Mouse (Mus musculus): ENCODE data around the gene Iqce. TPM values are rescaled to one million over a fixed set of nuclear protein-coding genes. Genes with fewer than 3 reads are reported as not detected.
A peak's percentile ranks its signal among the peaks of the same experiment; 100 is the strongest.

The Iqce gene
- polyA plus RNA-seq, 1 experiment from 2014 or later: 24.7 TPM

GRCm38 (mm10) chr5:140651231-140651630 is 50.9 kb downstream of the Iqce start:
- Histone ChIP-seq H3K4me1 (ENCODE audit: control insufficient read depth, insufficient read depth, low read length) (peaks cover 22% of the 10 kb centered on the region), H3K36me3 (ENCODE audit: control insufficient read depth, insufficient read depth, low read length) (no peaks in the 10 kb centered on the region), H3K9me3 (ENCODE audit: control insufficient read depth, low read depth, low read length) (no peaks in the 10 kb centered on the region), H3K4me3 (ENCODE audit: low read depth, low read length) (no peak overlapping the region), H3K27me3 (ENCODE audit: control insufficient read depth, insufficient read depth, low read length) (no peaks in the 10 kb centered on the region), H3K4me2 (replicated peaks; ENCODE audit: low read depth, low read length) (no peak overlapping the region), H3K27ac (ENCODE audit: low read length) (no peak overlapping the region), H3K9ac (replicated peaks; ENCODE audit: low read depth, low read length) (no peak overlapping the region)
- ATAC-seq (ENCODE audit: insufficient number of reproducible peaks, insufficient read depth, low FRiP score, low read depth): no peak
- WGBS: 92% methylated on average over 11 of the region's 11 CpGs

- ATAC-seq (ENCODE audit: insufficient number of reproducible peaks, insufficient read depth, low FRiP score, low read depth): no peak
- Histone ChIP-seq H3K4me1 (ENCODE audit: control insufficient read depth, insufficient read depth, low read length) (peaks cover 30% of the 10 kb centered on the region), H3K27me3 (ENCODE audit: control insufficient read depth, insufficient read depth, low read length) (no peaks in the 10 kb centered on the region), H3K9ac (replicated peaks; ENCODE audit: low read depth, low read length) (no peak overlapping the region), H3K4me3 (ENCODE audit: low read depth, low read length) (no peak overlapping the region), H3K9me3 (ENCODE audit: control insufficient read depth, low read depth, low read length) (no peaks in the 10 kb centered on the region), H3K4me2 (replicated peaks; ENCODE audit: low read depth, low read length) (no peak overlapping the region), H3K27ac (ENCODE audit: low read length) (no peak overlapping the region), H3K36me3 (ENCODE audit: control insufficient read depth, insufficient read depth, low read length) (peaks cover 7% of the 10 kb centered on the region; the same call in 1 of the 2 replicates)
- 67% methylated on average over 7 of the region's 7 CpGs for WGBS
Measured at GRCm38 (mm10) chr5:140649881-140650414, 52.2 kb downstream of the Iqce start.

GRCm38 (mm10) chr5:140649101-140649667 is 53.0 kb downstream of the Iqce start:
- Histone ChIP-seq H3K27me3 (ENCODE audit: control insufficient read depth, insufficient read depth, low read length) (no peaks in the 10 kb centered on the region), H3K27ac (ENCODE audit: low read length) (no peak overlapping the region), H3K4me3 (ENCODE audit: low read depth, low read length) (peak overlapping the region; percentile 99), H3K36me3 (ENCODE audit: control insufficient read depth, insufficient read depth, low read length) (peaks cover 11% of the 10 kb centered on the region; the same call in 1 of the 2 replicates), H3K9me3 (ENCODE audit: control insufficient read depth, low read depth, low read length) (no peaks in the 10 kb centered on the region), H3K4me2 (replicated peaks; ENCODE audit: low read depth, low read length) (peak overlapping the region; percentile 50), H3K9ac (replicated peaks; ENCODE audit: low read depth, low read length) (no peak overlapping the region), H3K4me1 (ENCODE audit: control insufficient read depth, insufficient read depth, low read length) (peaks cover 35% of the 10 kb centered on the region)
- peak; percentile 93 for ATAC-seq (ENCODE audit: insufficient number of reproducible peaks, insufficient read depth, low FRiP score, low read depth)
- 3% methylated on average over 26 of the region's 26 CpGs for WGBS

- Histone ChIP-seq H3K4me3 (ENCODE audit: low read depth, low read length) (peak within 1 kb of the TSS; percentile 99), H3K9me3 (ENCODE audit: control insufficient read depth, low read depth, low read length) (no peaks in the 10 kb centered on the region), H3K9ac (replicated peaks; ENCODE audit: low read depth, low read length) (peak within 1 kb of the TSS; percentile 97), H3K27me3 (ENCODE audit: control insufficient read depth, insufficient read depth, low read length) (no peaks in the 10 kb centered on the region), H3K4me1 (ENCODE audit: control insufficient read depth, insufficient read depth, low read length) (peaks cover 33% of the 10 kb centered on the region), H3K4me2 (replicated peaks; ENCODE audit: low read depth, low read length) (peak within 1 kb of the TSS; percentile 71), H3K27ac (ENCODE audit: low read length) (peak within 1 kb of the TSS; percentile 87), H3K36me3 (ENCODE audit: control insufficient read depth, insufficient read depth, low read length) (peaks cover 11% of the 10 kb centered on the region; the same call in 1 of the 2 replicates)
- 0 out of 2 replicates have a peak, but pooled peaks have one; percentile 8 for ATAC-seq (ENCODE audit: insufficient number of reproducible peaks, insufficient read depth, low FRiP score, low read depth)
- WGBS: 0% methylated on average over 56 of the region's 62 CpGs
Measured at GRCm38 (mm10) chr5:140648519-140649100, 53.6 kb downstream of the Iqce start, which contains the start of gene Ttyh3. TSS of gene Ttyh3 (minus strand) at chr5:140649031.

GRCm38 (mm10) chr5:140647821-140648518 is 54.2 kb downstream of the Iqce start:
- H3K9me3 ChIP-seq (ENCODE audit: control insufficient read depth, low read depth, low read length): no peaks in the 10 kb centered on the region
- H3K36me3 ChIP-seq (ENCODE audit: control insufficient read depth, insufficient read depth, low read length): peaks cover 11% of the 10 kb centered on the region; the same call in 1 of the 2 replicates
- peak overlapping the region; percentile 99 for H3K4me3 ChIP-seq (ENCODE audit: low read depth, low read length)
- peaks cover 33% of the 10 kb centered on the region for H3K4me1 ChIP-seq (ENCODE audit: control insufficient read depth, insufficient read depth, low read length)
- H3K9ac ChIP-seq (replicated peaks; ENCODE audit: low read depth, low read length): peak overlapping the region; percentile 97
- peak overlapping the region; percentile 87 for H3K27ac ChIP-seq (ENCODE audit: low read length)
- 0 out of 2 replicates have a peak, but pooled peaks have one; percentile 1 for ATAC-seq (ENCODE audit: insufficient number of reproducible peaks, insufficient read depth, low FRiP score, low read depth)
- WGBS: 2% methylated on average over 13 of the region's 13 CpGs
- no peaks in the 10 kb centered on the region for H3K27me3 ChIP-seq (ENCODE audit: control insufficient read depth, insufficient read depth, low read length)
- H3K4me2 ChIP-seq (replicated peaks; ENCODE audit: low read depth, low read length): peak overlapping the region; percentile 71

GRCm38 (mm10) chr5:140647031-140647760 is 55.0 kb downstream of the Iqce start:
- ATAC-seq (ENCODE audit: insufficient number of reproducible peaks, insufficient read depth, low FRiP score, low read depth): no peak
- Histone ChIP-seq H3K4me1 (ENCODE audit: control insufficient read depth, insufficient read depth, low read length) (peaks cover 34% of the 10 kb centered on the region), H3K27me3 (ENCODE audit: control insufficient read depth, insufficient read depth, low read length) (no peaks in the 10 kb centered on the region), H3K9ac (replicated peaks; ENCODE audit: low read depth, low read length) (peak overlapping the region; percentile 97), H3K36me3 (ENCODE audit: control insufficient read depth, insufficient read depth, low read length) (peaks cover 11% of the 10 kb centered on the region; the same call in 1 of the 2 replicates), H3K4me2 (replicated peaks; ENCODE audit: low read depth, low read length) (peak overlapping the region; percentile 71), H3K9me3 (ENCODE audit: control insufficient read depth, low read depth, low read length) (no peaks in the 10 kb centered on the region), H3K4me3 (ENCODE audit: low read depth, low read length) (peak overlapping the region; percentile 99), H3K27ac (ENCODE audit: low read length) (no peak overlapping the region)
- 53% methylated on average over 13 of the region's 13 CpGs for WGBS

- H3K4me1 ChIP-seq (ENCODE audit: control insufficient read depth, insufficient read depth, low read length): peaks cover 42% of the 10 kb centered on the region
Measured at GRCm38 (mm10) chr5:140646171-140646570, 56.0 kb downstream of the Iqce start.

GRCm38 (mm10) chr5:140645454-140645853 is 56.7 kb downstream of the Iqce start:
- no peak overlapping the region for H3K4me2 ChIP-seq (replicated peaks; ENCODE audit: low read depth, low read length)
- H3K27ac ChIP-seq (ENCODE audit: low read length): no peak overlapping the region
- no peak for ATAC-seq (ENCODE audit: insufficient number of reproducible peaks, insufficient read depth, low FRiP score, low read depth)

More at GRCm38 (mm10) chr5:140646171-140646570, 56.0 kb downstream of the Iqce start:
- no peaks in the 10 kb centered on the region for H3K27me3 ChIP-seq (ENCODE audit: control insufficient read depth, insufficient read depth, low read length)
- peak overlapping the region; percentile 71; the same call in 1 of the 2 replicates for H3K4me2 ChIP-seq (replicated peaks; ENCODE audit: low read depth, low read length)
- no peak for ATAC-seq (ENCODE audit: insufficient number of reproducible peaks, insufficient read depth, low FRiP score, low read depth)
- 87% methylated on average over 6 of the region's 6 CpGs for WGBS
- H3K9me3 ChIP-seq (ENCODE audit: control insufficient read depth, low read depth, low read length): no peaks in the 10 kb centered on the region
- H3K27ac ChIP-seq (ENCODE audit: low read length): no peak overlapping the region
- H3K36me3 ChIP-seq (ENCODE audit: control insufficient read depth, insufficient read depth, low read length): peaks cover 11% of the 10 kb centered on the region; the same call in 1 of the 2 replicates
- H3K4me3 ChIP-seq (ENCODE audit: low read depth, low read length): no peak overlapping the region
- H3K9ac ChIP-seq (replicated peaks; ENCODE audit: low read depth, low read length): no peak overlapping the region

More at GRCm38 (mm10) chr5:140645454-140645853, 56.7 kb downstream of the Iqce start:
- no peak overlapping the region for H3K4me3 ChIP-seq (ENCODE audit: low read depth, low read length)
- H3K27me3 ChIP-seq (ENCODE audit: control insufficient read depth, insufficient read depth, low read length): no peaks in the 10 kb centered on the region
- no peak overlapping the region for H3K9ac ChIP-seq (replicated peaks; ENCODE audit: low read depth, low read length)
- H3K9me3 ChIP-seq (ENCODE audit: control insufficient read depth, low read depth, low read length): no peaks in the 10 kb centered on the region
- peaks cover 11% of the 10 kb centered on the region; the same call in 1 of the 2 replicates for H3K36me3 ChIP-seq (ENCODE audit: control insufficient read depth, insufficient read depth, low read length)
- 89% methylated on average over 4 of the region's 4 CpGs for WGBS
- peaks cover 44% of the 10 kb centered on the region for H3K4me1 ChIP-seq (ENCODE audit: control insufficient read depth, insufficient read depth, low read length)
